Mouse (Mus musculus): ENCODE measurements around the gene Tmem164. TPM values are rescaled to one million over a fixed set of nuclear protein-coding genes. Genes with fewer than 3 reads are reported as not detected.
"Not testable (repeated sequence)": the region's sequence is repeated elsewhere in the genome, so short reads cannot be mapped to it uniquely, and the experiment has no call there.

The Tmem164 gene
- 15.9 and 16.3 TPM in 2 replicates for polyA plus RNA-seq (2012; rRNA removed)

- Histone ChIP-seq H3K36me3 (ENCODE audit: control insufficient read depth, insufficient read depth, low read length) (no peaks in the 10 kb centered on the region), H3K4me1 (ENCODE audit: control insufficient read depth, insufficient read depth, low read length) (peaks cover 5% of the 10 kb centered on the region; the same call in 1 of the 2 replicates), H3K4me3 (ENCODE audit: insufficient read depth, low read depth, low read length) (peak within 1 kb of the TSS; percentile 100), H3K27me3 (replicated peaks; ENCODE audit: control insufficient read depth, insufficient read depth, low read length) (no peaks in the 10 kb centered on the region), H3K27ac (ENCODE audit: insufficient read depth, low read depth, low read length) (peak within 1 kb of the TSS; percentile 99)
- TF ChIP-seq POLR2A (IDR thresholded peaks at IDR 0.05; ENCODE audit: low read depth, low read length) = no peak
- TF ChIP-seq CTCF (conservative IDR thresholded peaks at IDR 0.05; ENCODE audit: insufficient read depth, insufficient read length, low read depth, low read length) = no peak
- 3% methylated on average over 26 of the region's 38 CpGs for WGBS
- DNase-seq = peak; percentile 88
These were observed at the start of gene Tmem164 for GRCm38 (mm10) chrX:142681056-142681615. Gene Tmem164 (plus strand): TSS chrX:142681406.

DNA sequence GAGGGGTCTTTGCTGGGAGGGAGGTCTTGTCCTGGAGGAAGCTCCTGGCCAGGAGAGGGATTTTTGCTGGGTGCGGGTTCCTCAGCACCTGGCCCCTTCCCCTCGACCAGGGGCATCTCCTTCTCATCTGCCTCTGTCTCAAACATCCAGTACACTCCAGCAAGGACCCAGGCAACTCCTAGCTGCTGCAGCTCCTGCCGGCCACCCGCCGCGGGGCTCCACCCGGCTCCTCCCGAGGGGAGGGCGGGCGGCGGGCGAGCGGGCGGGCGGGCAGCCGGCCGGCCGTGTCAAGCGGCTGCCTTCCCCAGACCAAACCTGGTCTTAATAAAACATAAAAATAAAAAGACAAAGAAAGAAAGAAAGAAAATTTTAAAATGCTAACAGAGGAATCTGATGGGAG, 48.2 kb upstream of the Tmem164 start:
- H3K4me1 ChIP-seq (ENCODE audit: control insufficient read depth, insufficient read depth, low read length); H3K4me3 ChIP-seq (ENCODE audit: insufficient read depth, low read depth, low read length); H3K27ac ChIP-seq (ENCODE audit: insufficient read depth, low read depth, low read length); DNase-seq; H3K36me3 ChIP-seq (ENCODE audit: control insufficient read depth, insufficient read depth, low read length); H3K27me3 ChIP-seq (replicated peaks; ENCODE audit: control insufficient read depth, insufficient read depth, low read length): not testable (repeated sequence)
- 18% methylated on average over 16 of the region's 19 CpGs for WGBS

- Histone ChIP-seq H3K4me3 (ENCODE audit: insufficient read depth, low read depth, low read length) (no peak overlapping the region), H3K27me3 (replicated peaks; ENCODE audit: control insufficient read depth, insufficient read depth, low read length) (no peaks in the 10 kb centered on the region), H3K27ac (ENCODE audit: insufficient read depth, low read depth, low read length) (no peak overlapping the region), H3K4me1 (ENCODE audit: control insufficient read depth, insufficient read depth, low read length) (no peaks in the 10 kb centered on the region), H3K36me3 (ENCODE audit: control insufficient read depth, insufficient read depth, low read length) (no peaks in the 10 kb centered on the region)
- TF ChIP-seq POLR2A (IDR thresholded peaks at IDR 0.05; ENCODE audit: low read depth, low read length) (no peak), CTCF (conservative IDR thresholded peaks at IDR 0.05; ENCODE audit: insufficient read depth, insufficient read length, low read depth, low read length) (no peak)
- 76% methylated on average over 1 of the region's 1 CpGs for WGBS
- DNase-seq = no peak
These were observed 34.0 kb upstream of the Tmem164 start for GRCm38 (mm10) chrX:142647202-142647601.

DNA sequence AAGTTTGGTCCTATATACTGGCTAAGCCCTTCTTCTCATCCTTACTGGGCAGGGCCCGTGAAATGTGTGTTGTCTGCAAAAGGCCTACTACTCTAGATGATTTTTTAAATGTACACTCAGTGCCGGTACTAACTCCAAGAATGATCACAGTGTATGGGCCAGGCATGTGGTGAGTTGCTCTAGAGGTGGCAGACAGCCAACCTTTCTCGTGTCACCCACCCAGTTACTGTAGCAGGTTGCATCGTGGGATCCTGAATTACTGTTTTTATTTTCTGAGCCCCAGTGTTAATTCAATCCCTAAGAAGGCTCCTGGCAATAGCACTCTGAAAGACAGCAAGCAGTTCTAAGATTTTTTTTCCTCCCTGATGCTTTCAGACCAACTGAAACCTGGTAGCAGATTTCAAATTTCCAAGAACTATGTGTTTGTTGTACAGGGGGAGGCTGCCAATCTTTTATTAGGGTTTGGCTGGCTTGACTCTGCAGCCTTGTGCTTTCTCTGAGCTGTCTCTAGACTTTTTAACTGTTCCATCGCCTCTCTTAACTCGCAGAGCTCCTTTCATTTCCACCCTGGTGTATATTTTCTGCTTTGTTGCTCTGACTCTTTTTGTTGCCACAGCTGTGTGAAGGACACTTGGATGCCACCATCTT, 31.0 kb upstream of the Tmem164 start:
- H3K27me3 ChIP-seq (replicated peaks; ENCODE audit: control insufficient read depth, insufficient read depth, low read length) = no peaks in the 10 kb centered on the region
- WGBS = 53% methylated on average over 6 of the region's 6 CpGs
- H3K36me3 ChIP-seq (ENCODE audit: control insufficient read depth, insufficient read depth, low read length) = no peaks in the 10 kb centered on the region
- no peak for DNase-seq
- H3K4me3 ChIP-seq (ENCODE audit: insufficient read depth, low read depth, low read length) = no peak overlapping the region
- no peak overlapping the region for H3K27ac ChIP-seq (ENCODE audit: insufficient read depth, low read depth, low read length)
- TF ChIP-seq CTCF (conservative IDR thresholded peaks at IDR 0.05; ENCODE audit: insufficient read depth, insufficient read length, low read depth, low read length) (no peak), POLR2A (IDR thresholded peaks at IDR 0.05; ENCODE audit: low read depth, low read length) (no peak)
- H3K4me1 ChIP-seq (ENCODE audit: control insufficient read depth, insufficient read depth, low read length) = no peaks in the 10 kb centered on the region

GRCm38 (mm10) chrX:142664704-142665422, 16.3 kb upstream of the Tmem164 start:
- H3K36me3 ChIP-seq (ENCODE audit: control insufficient read depth, insufficient read depth, low read length) = no peaks in the 10 kb centered on the region
- peaks cover 3% of the 10 kb centered on the region; the same call in 1 of the 2 replicates for H3K4me1 ChIP-seq (ENCODE audit: control insufficient read depth, insufficient read depth, low read length)
- 52% methylated on average over 4 of the region's 4 CpGs for WGBS
- no peak for DNase-seq
- TF ChIP-seq POLR2A (IDR thresholded peaks at IDR 0.05; ENCODE audit: low read depth, low read length) (no peak), CTCF (conservative IDR thresholded peaks at IDR 0.05; ENCODE audit: insufficient read depth, insufficient read length, low read depth, low read length) (no peak)
- no peak overlapping the region for H3K4me3 ChIP-seq (ENCODE audit: insufficient read depth, low read depth, low read length)
- no peak overlapping the region for H3K27ac ChIP-seq (ENCODE audit: insufficient read depth, low read depth, low read length)
- H3K27me3 ChIP-seq (replicated peaks; ENCODE audit: control insufficient read depth, insufficient read depth, low read length) = no peaks in the 10 kb centered on the region

DNA sequence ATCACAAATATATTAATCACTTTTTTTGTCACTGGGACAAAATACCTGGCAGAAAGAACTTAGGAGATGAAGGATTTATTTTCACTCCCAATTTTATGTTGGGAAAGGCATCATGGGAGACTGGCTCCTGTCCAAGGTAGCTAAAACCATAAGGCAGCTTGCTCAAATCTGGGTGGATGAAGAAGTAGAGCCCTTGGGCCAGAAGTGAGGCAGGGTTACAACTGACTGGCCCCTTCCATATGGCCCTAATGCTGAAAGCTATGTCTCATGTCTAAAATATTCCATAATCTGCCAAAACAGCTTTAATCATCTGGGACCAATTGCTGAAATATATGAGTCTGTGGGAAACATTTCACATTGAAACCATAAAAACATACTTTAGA, 15.8 kb upstream of the Tmem164 start:
- no peak overlapping the region for H3K4me3 ChIP-seq (ENCODE audit: insufficient read depth, low read depth, low read length)
- TF ChIP-seq CTCF (conservative IDR thresholded peaks at IDR 0.05; ENCODE audit: insufficient read depth, insufficient read length, low read depth, low read length) (no peak), POLR2A (IDR thresholded peaks at IDR 0.05; ENCODE audit: low read depth, low read length) (no peak)
- H3K36me3 ChIP-seq (ENCODE audit: control insufficient read depth, insufficient read depth, low read length) = no peaks in the 10 kb centered on the region
- H3K4me1 ChIP-seq (ENCODE audit: control insufficient read depth, insufficient read depth, low read length) = peaks cover 3% of the 10 kb centered on the region; the same call in 1 of the 2 replicates
- no peak overlapping the region for H3K27ac ChIP-seq (ENCODE audit: insufficient read depth, low read depth, low read length)
- H3K27me3 ChIP-seq (replicated peaks; ENCODE audit: control insufficient read depth, insufficient read depth, low read length) = no peaks in the 10 kb centered on the region
- no peak for DNase-seq

DNA sequence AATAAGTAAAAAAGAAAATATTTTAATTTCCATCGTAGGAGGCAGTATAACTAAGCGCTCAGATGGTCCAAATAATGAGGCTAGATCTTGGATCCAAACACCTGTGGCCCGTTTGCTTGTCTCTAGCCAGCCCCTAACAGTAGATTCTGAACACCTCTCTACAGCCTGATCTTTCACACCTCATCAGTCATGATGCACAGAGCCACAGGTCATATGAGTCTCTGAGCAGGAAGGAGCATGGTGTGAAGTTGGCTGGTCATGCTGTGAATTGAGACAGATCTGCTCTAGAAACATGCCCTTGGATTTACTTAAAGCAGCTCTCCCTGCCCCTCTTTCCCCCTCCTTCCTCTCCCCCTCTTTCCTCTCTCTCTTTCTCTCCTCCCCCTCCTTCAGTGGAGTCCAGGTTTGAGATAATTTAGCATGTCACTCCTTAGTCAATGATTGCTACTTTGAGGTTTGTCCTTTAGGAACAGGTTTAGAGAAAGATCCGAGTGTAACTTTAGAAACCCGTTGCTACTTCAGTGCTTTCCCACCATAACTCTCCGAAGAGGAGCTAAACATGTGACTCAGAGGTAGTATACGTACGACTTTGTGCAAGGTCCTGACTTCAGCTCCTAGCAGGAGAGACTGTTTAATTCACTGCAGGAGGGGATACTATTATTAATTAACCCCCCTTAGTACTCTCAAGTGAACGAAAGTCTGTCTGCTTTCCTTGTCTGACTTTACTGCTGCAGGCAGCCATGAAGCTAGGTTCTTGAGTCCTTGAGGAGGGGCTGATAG, 11.7 kb upstream of the Tmem164 start:
- no peaks in the 10 kb centered on the region for H3K27me3 ChIP-seq (replicated peaks; ENCODE audit: control insufficient read depth, insufficient read depth, low read length)
- no peak overlapping the region for H3K4me3 ChIP-seq (ENCODE audit: insufficient read depth, low read depth, low read length)
- TF ChIP-seq POLR2A (IDR thresholded peaks at IDR 0.05; ENCODE audit: low read depth, low read length) = no peak
- no peak for TF ChIP-seq CTCF (conservative IDR thresholded peaks at IDR 0.05; ENCODE audit: insufficient read depth, insufficient read length, low read depth, low read length)
- 34% methylated on average over 9 of the region's 9 CpGs for WGBS
- no peaks in the 10 kb centered on the region for H3K36me3 ChIP-seq (ENCODE audit: control insufficient read depth, insufficient read depth, low read length)
- no peak overlapping the region for H3K27ac ChIP-seq (ENCODE audit: insufficient read depth, low read depth, low read length)
- H3K4me1 ChIP-seq (ENCODE audit: control insufficient read depth, insufficient read depth, low read length) = peaks cover 3% of the 10 kb centered on the region; the same call in 1 of the 2 replicates
- DNase-seq = no peak

Measured in kidney, adult 2 months (tissue).